ENCODE assay signal across 9 mouse cellular contexts in the genomic region with DNA sequence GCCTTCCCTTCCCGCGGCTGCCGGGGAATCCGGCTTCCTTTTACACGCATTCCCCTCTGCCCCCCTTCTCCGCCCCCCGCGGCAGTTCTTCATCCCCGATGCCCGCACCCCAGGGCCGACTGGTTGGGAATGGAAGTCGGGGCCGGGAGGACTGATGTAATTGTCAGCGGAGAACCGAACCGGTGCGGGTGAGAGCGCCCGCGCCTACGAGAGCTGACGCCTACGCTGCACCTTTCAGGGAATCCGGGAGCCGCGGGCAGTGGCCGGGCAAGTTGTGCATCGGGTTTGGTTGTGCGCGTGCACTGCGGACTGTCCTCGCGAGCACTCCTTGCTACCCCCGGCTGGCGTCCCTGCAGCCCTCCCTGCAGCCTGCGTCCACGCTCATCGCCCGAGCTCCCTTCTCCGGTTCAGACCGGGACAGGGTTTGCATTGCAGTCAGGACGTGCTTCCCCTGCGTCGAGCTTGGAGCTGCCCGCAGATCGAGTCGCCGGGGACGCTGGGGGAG. TPM values are rescaled to one million over a fixed set of nuclear protein-coding genes. Genes with fewer than 3 reads are reported as not detected.
DNase-seq lines count a peak whose midpoint lies in the region; ATAC-seq and TF ChIP-seq lines count a peak whose summit lies in the region.
"Had no signal": no experiment of that assay in that cellular context is flagged by ENCODE, and none has a peak within 500 bp of the region (broad histone marks: within the 10 kb centered on the region; RNA-seq: fewer than 3 reads in every experiment).

No protein-coding gene starts in this region.

- peak; percentile 56 for ATAC-seq in forebrain, embryonic 16.5 days
- ATAC-seq in liver, embryonic 15.5 days (ENCODE audit: insufficient read depth) = peak; percentile 34
- ATAC-seq in neural tube, embryonic 15.5 days (ENCODE audit: low FRiP score) = peak; percentile 79

- peak overlapping the region; percentile 66 for H3K4me2 ChIP-seq in forebrain, embryonic 16.5 days (ENCODE audit: low read length)
- peak overlapping the region; percentile 73 for H3K4me2 ChIP-seq in liver, embryonic 15.5 days
- H3K4me2 ChIP-seq in neural tube, embryonic 15.5 days = peak overlapping the region; percentile 91

- no peaks in the 10 kb centered on the region for H3K9me3 ChIP-seq in ES-E14 (ENCODE audit: control insufficient read depth, insufficient read depth, low read depth, low read length)
- no peaks in the 10 kb centered on the region for H3K9me3 ChIP-seq in forebrain, embryonic 16.5 days (ENCODE audit: control insufficient read depth, low read length)
- no peaks in the 10 kb centered on the region for H3K9me3 ChIP-seq in liver, embryonic 15.5 days (replicated peaks)
- H3K9me3 ChIP-seq in neural tube, embryonic 15.5 days (replicated peaks) = no peaks in the 10 kb centered on the region

- H3K4me3 ChIP-seq in ES-E14 (ENCODE audit: insufficient read depth in 1 of 2, low read depth in 1 of 2, low read length in 2 of 2, poor library complexity in 1 of 2, severe bottlenecking in 1 of 2) = peak overlapping the region; percentile 84 to 92
- H3K4me3 ChIP-seq in forebrain, embryonic 16.5 days (replicated peaks; ENCODE audit: low read length) = peak overlapping the region; percentile 99
- H3K4me3 ChIP-seq in liver, embryonic 15.5 days (replicated peaks) = peak overlapping the region; percentile 58
- H3K4me3 ChIP-seq in neural tube, embryonic 15.5 days (replicated peaks) = peak overlapping the region; percentile 99

- peak; percentile 33 for DNase-seq in ES-E14 (ENCODE audit: low read depth, low spot score)
- DNase-seq in cerebellum, adult 11 months = peak; percentile 76
- DNase-seq in heart, postnatal 14 days = peak; percentile 49 to 54
- peak; percentile 72 to 82 for DNase-seq in kidney, postnatal 4 days
- DNase-seq in urinary bladder, postnatal 36 days (ENCODE audit: low spot score in 2 of 2) = peak; percentile 32 to 39

- under 1% methylated on average over 48 of the region's 49 CpGs for WGBS in forebrain, embryonic 16.5 days
- under 1% methylated on average over 49 of the region's 49 CpGs for WGBS in liver, embryonic 15.5 days (ENCODE audit: insufficient replicate concordance)
- WGBS in neural tube, embryonic 15.5 days = 0% methylated on average over 48 of the region's 49 CpGs

- in situ Hi-C loops in ES-E14 (cut with MboI; ENCODE audit: low sequenced_read_pairs in 2 of 2, unreplicated experiment in 2 of 2) = no loop called here

- 0 out of 2 replicates have a peak, but pooled peaks cover 9% of the 10 kb centered on the region for H3K27me3 ChIP-seq in forebrain, embryonic 16.5 days (replicated peaks; ENCODE audit: control insufficient read depth, insufficient read depth, low read length)
- H3K27me3 ChIP-seq in liver, embryonic 15.5 days = peaks cover 81% of the 10 kb centered on the region
- no peaks in the 10 kb centered on the region for H3K27me3 ChIP-seq in neural tube, embryonic 15.5 days (replicated peaks)

- peak overlapping the region; percentile 77 for H3K9ac ChIP-seq in ES-E14 (ENCODE audit: insufficient read depth, low read depth, low read length, poor library complexity, severe bottlenecking)
- H3K9ac ChIP-seq in forebrain, embryonic 16.5 days (replicated peaks; ENCODE audit: low read depth, low read length) = peak overlapping the region; percentile 97
- H3K9ac ChIP-seq in liver, embryonic 15.5 days = no peak overlapping the region
- H3K9ac ChIP-seq in neural tube, embryonic 15.5 days (replicated peaks) = peak overlapping the region; percentile 99

- no peak overlapping the region for H3K27ac ChIP-seq in ES-E14 (ENCODE audit: insufficient read depth, low read depth, low read length, poor library complexity, severe bottlenecking)
- H3K27ac ChIP-seq in forebrain, embryonic 16.5 days (ENCODE audit: low read length) = peak overlapping the region; percentile 81
- no peak overlapping the region for H3K27ac ChIP-seq in liver, embryonic 15.5 days (replicated peaks)
- peak overlapping the region; percentile 97 for H3K27ac ChIP-seq in neural tube, embryonic 15.5 days (replicated peaks)

- intact Hi-C loops in heart, postnatal 14 days (cut with DNase I) = no loop called here

- 0 out of 4 replicates have a peak, but pooled peaks cover 0 to 2% of the 10 kb centered on the region in 2 experiments for H3K4me1 ChIP-seq in ES-E14 (ENCODE audit: control insufficient read depth in 2 of 2, insufficient read depth in 2 of 2, low read length in 2 of 2, poor library complexity in 1 of 2)
- H3K4me1 ChIP-seq in forebrain, embryonic 16.5 days (replicated peaks; ENCODE audit: control insufficient read depth, insufficient read depth, low read length) = peaks cover 7% of the 10 kb centered on the region
- 0 out of 2 replicates have a peak, but pooled peaks cover 3% of the 10 kb centered on the region for H3K4me1 ChIP-seq in liver, embryonic 15.5 days (replicated peaks)
- H3K4me1 ChIP-seq in neural tube, embryonic 15.5 days = peaks cover 28% of the 10 kb centered on the region

- no peaks in the 10 kb centered on the region for H3K36me3 ChIP-seq in ES-E14 (ENCODE audit: control insufficient read depth, insufficient read depth, low read length, poor library complexity, severe bottlenecking)
- H3K36me3 ChIP-seq in forebrain, embryonic 16.5 days (ENCODE audit: control insufficient read depth, insufficient read depth) = no peaks in the 10 kb centered on the region
- H3K36me3 ChIP-seq in liver, embryonic 15.5 days (replicated peaks) = no peaks in the 10 kb centered on the region
- no peaks in the 10 kb centered on the region for H3K36me3 ChIP-seq in neural tube, embryonic 15.5 days

TF ChIP-seq in ES-E14, 5 proteins besides CTCF, POLR2A, EP300 and RAD21:
- TF ChIP-seq ZC3H11A (IDR thresholded peaks at IDR 0.05; ENCODE audit: borderline replicate concordance, low read depth, low read length) = no peak
- no peak for TF ChIP-seq CHD2 (IDR thresholded peaks at IDR 0.05; ENCODE audit: low read depth, low read length)
- no peak for TF ChIP-seq MAFK (IDR thresholded peaks at IDR 0.05; ENCODE audit: insufficient read depth, low read depth, low read length)
- no peak for TF ChIP-seq HCFC1 (IDR thresholded peaks at IDR 0.05; ENCODE audit: borderline replicate concordance, insufficient read depth, low read length)
- no peak for TF ChIP-seq ZNF384 (IDR thresholded peaks at IDR 0.05; ENCODE audit: low read depth, low read length)

RNA-seq across cellular contexts. Expression of a gene that starts 0.7 kb away (rescaled TPM):
- total RNA-seq in ES-E14 (2012; rRNA removed) = 0.45 and 1.6 TPM in 2 replicates
- 23.5 and 28.0 TPM in 2 replicates for polyA plus RNA-seq in forebrain, embryonic 16.5 days (2015; fragmentation: Nextera tagmentation; extraction: Ambion mirVana)
- total RNA-seq in heart, postnatal 14 days (2021) = 10 to 100 TPM in 1 of 2 experiments, 1 to 10 TPM in 1; 5.7 to 10.4 TPM
- 0.31 and 0.44 TPM in 2 replicates for polyA plus RNA-seq in liver, embryonic 15.5 days (2015; fragmentation: Nextera tagmentation; extraction: Ambion mirVana)
- 35.1 and 35.9 TPM in 2 replicates for polyA plus RNA-seq in neural tube, embryonic 15.5 days (2015; fragmentation: Nextera tagmentation; extraction: Ambion mirVana)

RNA-seq across cellular contexts. Expression of a gene that starts 37.2 kb away (rescaled TPM):
- 27.5 and 35.3 TPM in 2 replicates for total RNA-seq in ES-E14 (2012; rRNA removed)
- polyA plus RNA-seq in forebrain, embryonic 16.5 days (2015; fragmentation: Nextera tagmentation; extraction: Ambion mirVana) = 19.2 and 19.5 TPM in 2 replicates
- total RNA-seq in heart, postnatal 14 days (2021) = 10 to 100 TPM; 21.6 to 24.3 TPM
- 5.5 and 6.1 TPM in 2 replicates for polyA plus RNA-seq in liver, embryonic 15.5 days (2015; fragmentation: Nextera tagmentation; extraction: Ambion mirVana)
- 15.2 and 17.6 TPM in 2 replicates for polyA plus RNA-seq in neural tube, embryonic 15.5 days (2015; fragmentation: Nextera tagmentation; extraction: Ambion mirVana)

RNA-seq across cellular contexts. Expression of a gene that starts 46.7 kb away (rescaled TPM):
- 8.9 and 9.3 TPM in 2 replicates for total RNA-seq in ES-E14 (2012; rRNA removed)
- not detected in 2 replicates for polyA plus RNA-seq in forebrain, embryonic 16.5 days (2015; fragmentation: Nextera tagmentation; extraction: Ambion mirVana)
- not detected for total RNA-seq in heart, postnatal 14 days (2021)
- polyA plus RNA-seq in liver, embryonic 15.5 days (2015; fragmentation: Nextera tagmentation; extraction: Ambion mirVana) = not detected in 2 replicates
- 0.33 TPM in 1 of 2 replicates, not detected in the other for polyA plus RNA-seq in neural tube, embryonic 15.5 days (2015; fragmentation: Nextera tagmentation; extraction: Ambion mirVana)
- polyA plus RNA-seq: gonadal fat pad, adult 2 months had no signal

Comparison
In these comparisons a context has a peak if more than half of its experiments do, and no peak if none do; other contexts are left out.
1. H3K27ac ChIP-seq: peak in forebrain, embryonic 16.5 days (single experiment) and neural tube, embryonic 15.5 days (single experiment); none in ES-E14 (single experiment) and liver, embryonic 15.5 days (single experiment).
2. RNA of a gene that starts 0.7 kb away (polyA plus RNA-seq): 35.1 to 35.9 TPM in neural tube, embryonic 15.5 days and 23.5 to 28.0 TPM in forebrain, embryonic 16.5 days; 0.31 to 0.44 TPM in liver, embryonic 15.5 days; every median in the first group is over 10 times any median in the second.
3. Peak in every context shown above with its lines, with median percentiles within 50 percentile points of each other: DNase-seq, H3K4me3 ChIP-seq, ATAC-seq and H3K4me2 ChIP-seq.